Mouse (Mus musculus) liver, adult 2 months (tissue): Measurements from ENCODE around the gene Ube2l3. TPM values are rescaled to one million over a fixed set of nuclear protein-coding genes. Genes with fewer than 3 reads are reported as not detected.
A peak's percentile ranks its signal among the peaks of the same experiment; 100 is the strongest.

Source experiments
- DNase-seq: peaks from one replicate; pipeline ENCODE4 v3.0.0-alpha.2; 2011; ENCODE audit warnings: low read depth, low spot score; ENCODE audit errors: extremely low read depth
- H3K27ac ChIP-seq: fragments of 200-500 bp; replicated peaks from 2 replicates; pipeline ENCODE4 v1.5.1; 2012; ENCODE audit warnings: low read depth, mild to moderate bottlenecking, control low read depth, inconsistent platforms, low read length; ENCODE audit not compliant: insufficient read depth
- H3K27me3 ChIP-seq: fragments of 200-500 bp; 2 replicates; pipeline ENCODE4 v1.6.1; 2012; ENCODE audit warnings: mild to moderate bottlenecking, moderate library complexity, low read length, inconsistent platforms; ENCODE audit not compliant: control insufficient read depth, insufficient read depth
- H3K36me3 ChIP-seq: fragments of 200-500 bp; 2 replicates; pipeline ENCODE4 v1.6.1; 2012; ENCODE audit warnings: low read length, inconsistent platforms; ENCODE audit not compliant: control insufficient read depth, insufficient read depth
- H3K4me1 ChIP-seq: fragments of 200-500 bp; 2 replicates; pipeline ENCODE4 v1.6.1; 2011; ENCODE audit warnings: low read length; ENCODE audit not compliant: control insufficient read depth, insufficient read depth
- H3K4me3 ChIP-seq: fragments of 200-500 bp; 2 replicates; pipeline ENCODE4 v1.5.1; 2011; ENCODE audit warnings: low read depth, mild to moderate bottlenecking, control low read depth, low read length, moderate library complexity; ENCODE audit not compliant: insufficient read depth
- H3K79me2 ChIP-seq: fragments of 200-500 bp; 2 replicates; pipeline ENCODE4 v1.6.1; 2012; ENCODE audit warnings: inconsistent platforms, mild to moderate bottlenecking, low read length, moderate library complexity; ENCODE audit not compliant: control insufficient read depth, insufficient read depth
- H3K9ac ChIP-seq: fragments of 200-500 bp; 2 replicates; pipeline ENCODE4 v1.6.1; 2012; ENCODE audit warnings: low read depth, mild to moderate bottlenecking, control low read depth, inconsistent platforms, low read length
- CTCF ChIP-seq: fragments of 200-500 bp; IDR thresholded peaks from 2 replicates; pipeline ENCODE4 v1.5.1; 2011; ENCODE audit warnings: low read depth, low read length, control low read depth
- POLR2A ChIP-seq: fragments of 200-500 bp; IDR thresholded peaks from 2 replicates; pipeline ENCODE4 v1.6.1; 2011; ENCODE audit warnings: low read length, control low read depth; ENCODE audit not compliant: insufficient read depth; ENCODE audit errors: extremely low read depth
- WGBS: fragments of 180-500 bp; shearing (Covaris S2); methylation state at CpG from one replicate; pipeline ENCODE4 v1.1.7; 2018; 5-methylcytosine and 5-hydroxymethylcytosine counted together
- polyA plus RNA-seq: library from polyadenylated mRNA; depleted of rRNA; stranded (reverse); fragments of >200 nt; gene quantifications from 2 replicates; pipeline ENCODE4 v1.2.3, GENCODE M21; 2012
- total RNA-seq: library from RNA; depleted of rRNA; stranded (reverse); fragments of >200 nt; gene quantifications from 2 replicates; pipeline ENCODE4 v1.2.3, GENCODE M21; 2014

The Ube2l3 gene
- total and polyA plus RNA-seq, 2 experiments, result 33.8 to 45.7 TPM

DNA sequence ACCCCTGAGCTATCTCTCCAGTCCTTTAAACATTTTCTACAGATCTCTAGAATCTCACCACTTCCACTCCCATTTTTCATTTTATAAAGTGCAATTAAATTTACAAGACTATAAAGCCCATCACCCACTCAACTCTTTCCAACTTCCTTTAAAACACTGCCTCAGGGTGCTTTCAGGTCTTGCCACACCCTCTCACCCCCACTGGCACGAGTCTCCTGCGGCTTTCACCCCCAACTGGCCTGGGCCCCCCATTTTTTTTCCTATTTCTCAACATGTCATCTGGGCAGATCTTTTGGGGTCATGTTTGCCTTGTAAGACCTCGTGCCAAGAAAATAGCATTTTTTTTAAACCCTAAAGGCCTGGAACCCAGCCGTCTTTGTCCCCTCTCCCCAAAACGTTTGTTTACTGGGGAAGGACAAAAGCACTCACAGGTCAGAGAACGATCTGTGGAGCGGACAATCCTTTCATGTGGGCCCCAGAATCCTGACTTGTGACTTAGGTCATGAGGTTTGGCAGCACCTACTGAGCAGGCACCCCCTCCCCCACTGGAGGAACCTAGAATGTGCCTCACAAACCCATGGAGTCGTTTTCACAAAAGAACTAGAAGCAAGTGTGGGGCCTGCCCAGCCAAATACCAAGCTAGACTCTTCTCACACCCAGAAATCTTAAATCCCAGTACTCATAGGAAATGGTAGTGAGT, 14.6 kb upstream of the Ube2l3 start:
- 21% methylated on average over 8 of the region's 8 CpGs for WGBS
- Histone ChIP-seq H3K4me1 (no peaks in the 10 kb centered on the region), H3K27ac (no peak overlapping the region), H3K36me3 (no peaks in the 10 kb centered on the region), H3K79me2 (no peaks in the 10 kb centered on the region), H3K4me3 (no peak overlapping the region), H3K9ac (no peak overlapping the region), H3K27me3 (no peaks in the 10 kb centered on the region)
- peak; percentile 53 for DNase-seq
- no peak for TF ChIP-seq CTCF
- no peak for TF ChIP-seq POLR2A

DNA sequence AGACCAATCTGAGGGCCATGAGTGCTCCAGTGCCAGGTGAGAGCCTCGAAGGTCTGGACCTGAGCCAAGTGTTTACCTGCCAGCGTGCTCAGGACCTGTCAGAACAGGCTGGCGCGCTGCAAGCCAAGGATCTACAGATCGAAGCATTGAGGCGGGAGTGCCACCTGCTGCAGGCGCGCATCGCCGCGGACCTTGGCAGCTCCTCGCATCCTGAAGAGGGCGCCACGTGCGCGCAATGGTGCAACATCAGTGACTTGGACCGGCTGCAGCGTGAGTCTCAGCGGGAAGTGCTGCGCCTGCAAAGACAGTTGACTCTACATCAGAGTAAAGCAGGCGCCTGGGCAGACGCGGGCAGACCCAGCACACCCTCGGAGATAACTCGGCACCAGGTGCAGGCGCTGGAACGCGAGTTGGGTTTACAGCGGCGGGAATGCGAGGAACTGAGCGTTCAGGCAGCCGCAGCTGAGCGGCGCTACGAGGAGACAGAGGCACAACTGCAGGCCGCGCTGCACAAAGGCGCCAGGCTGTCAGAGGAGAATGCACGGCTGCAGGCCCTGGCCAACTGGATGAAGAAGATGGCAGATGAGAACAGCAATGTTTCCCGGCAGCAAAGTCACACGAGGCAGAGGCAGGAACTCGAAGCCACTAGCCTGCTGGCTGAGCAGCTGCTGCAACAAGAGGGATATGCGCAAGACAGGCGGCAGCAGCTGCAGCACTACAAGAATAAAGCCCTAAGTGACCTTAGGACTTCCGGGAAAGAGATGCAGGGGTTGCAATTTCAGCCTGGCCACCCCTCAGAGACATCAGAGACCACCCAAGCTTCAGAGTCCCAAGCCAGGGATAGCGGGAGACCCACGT, 7.8 kb upstream of the Ube2l3 start:
- H3K36me3 ChIP-seq, result no peaks in the 10 kb centered on the region
- H3K27me3 ChIP-seq, result peaks cover 4% of the 10 kb centered on the region; the same call in 1 of the 2 replicates

DNA sequence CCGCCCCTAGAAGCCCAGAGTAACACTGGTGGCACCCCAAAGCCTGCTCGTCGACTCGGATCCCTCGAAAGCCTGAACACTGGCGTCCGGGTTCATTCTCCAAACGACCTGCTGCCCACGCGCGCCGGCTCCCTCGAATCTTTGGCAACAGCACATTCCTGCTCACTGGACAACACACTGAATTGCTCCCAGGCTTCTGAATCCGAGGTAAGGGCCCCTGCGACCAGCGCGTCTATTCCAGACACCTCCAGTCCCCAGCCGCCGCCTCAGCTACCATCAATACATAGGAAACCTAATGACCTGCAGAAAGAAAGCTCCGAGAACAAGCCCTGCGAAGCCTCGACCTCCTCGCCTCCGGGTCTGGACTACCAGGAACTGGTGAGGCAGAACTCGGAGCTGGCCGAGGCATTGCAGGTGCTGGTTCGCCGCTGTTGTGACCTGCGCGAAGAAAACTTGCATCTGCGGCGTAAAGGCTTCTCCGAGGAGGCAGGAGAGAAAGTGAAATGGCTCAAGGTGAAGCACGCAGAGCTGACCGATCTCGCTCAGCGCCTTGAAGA, 7.0 kb upstream of the Ube2l3 start:
- Histone ChIP-seq H3K27me3 (peaks cover 4% of the 10 kb centered on the region; the same call in 1 of the 2 replicates), H3K36me3 (no peaks in the 10 kb centered on the region), H3K4me3 (peak overlapping the region; percentile 61), H3K27ac (no peak overlapping the region), H3K79me2 (no peaks in the 10 kb centered on the region), H3K9ac (no peak overlapping the region), H3K4me1 (peaks cover 2% of the 10 kb centered on the region)
- no peak for TF ChIP-seq POLR2A
- TF ChIP-seq CTCF, result no peak; the same call in 1 of the 2 replicates
- DNase-seq, result peak; percentile 24
- under 1% methylated on average over 37 of the region's 37 CpGs for WGBS

More for the DNA sequence above, 7.8 kb upstream of the Ube2l3 start:
- TF ChIP-seq CTCF, result peak; percentile 97
- TF ChIP-seq POLR2A, result no peak
- Histone ChIP-seq H3K4me1 (peaks cover 2% of the 10 kb centered on the region), H3K79me2 (no peaks in the 10 kb centered on the region), H3K4me3 (peak overlapping the region; percentile 61; the same call in 1 of the 2 replicates), H3K27ac (no peak overlapping the region), H3K9ac (no peak overlapping the region)
- 12% methylated on average over 48 of the region's 48 CpGs for WGBS
- peak; percentile 68 for DNase-seq

DNA sequence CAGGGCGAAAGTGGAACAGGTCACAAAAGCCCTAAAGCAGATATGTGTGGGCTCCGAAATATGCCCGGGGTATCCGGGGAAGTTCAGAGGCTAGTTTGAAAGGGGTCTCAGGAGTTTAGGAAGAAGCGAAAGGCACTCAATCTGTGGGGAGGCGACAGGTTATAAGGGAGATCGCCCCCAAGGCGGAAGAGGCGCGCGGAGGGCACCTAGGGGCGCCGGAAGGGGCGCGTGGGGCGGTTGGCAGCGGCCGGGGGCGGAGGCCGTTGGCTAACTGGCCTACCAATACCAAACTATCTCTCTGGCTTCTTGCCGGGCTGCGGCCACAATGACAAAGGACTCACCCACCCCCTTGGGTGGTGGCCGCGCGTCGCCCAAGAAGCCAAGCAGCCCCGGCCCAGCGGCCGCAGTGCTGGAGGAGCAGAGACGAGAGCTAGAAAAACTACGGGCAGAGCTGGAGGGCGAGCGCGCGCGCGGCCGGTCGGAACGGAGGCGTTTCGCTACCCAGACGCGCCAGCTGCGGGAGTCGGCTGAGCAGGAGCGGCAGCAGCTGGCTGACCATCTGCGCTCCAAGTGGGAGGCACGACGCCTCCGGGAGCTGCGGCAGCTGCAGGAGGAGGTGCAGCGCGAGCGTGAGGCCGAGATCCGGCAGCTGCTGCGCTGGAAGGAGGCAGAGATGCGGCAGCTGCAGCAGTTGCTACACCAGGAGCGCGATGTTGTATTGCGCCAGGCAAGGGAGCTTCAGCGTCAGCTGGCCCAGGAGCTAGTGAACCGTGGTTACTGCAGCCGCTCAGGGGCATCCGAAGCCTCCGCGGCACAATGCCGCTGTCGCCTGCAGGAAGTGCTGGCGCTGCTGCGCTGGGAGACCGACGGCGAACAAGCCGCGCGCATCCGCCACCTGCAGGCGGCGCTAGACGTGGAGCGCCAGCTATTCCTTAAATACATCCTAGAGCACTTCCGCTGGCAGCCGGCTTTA, 6.2 kb upstream of the Ube2l3 start, which contains the start of gene Rimbp3:
Gene Rimbp3 (plus strand): TSS at position 215 of the 973 bp plus-strand sequence.
- no peak for TF ChIP-seq POLR2A
- peak; percentile 92 for TF ChIP-seq CTCF
- Histone ChIP-seq H3K4me3 (peak within 1 kb of the TSS; percentile 61), H3K79me2 (no peaks in the 10 kb centered on the region), H3K9ac (peak within 1 kb of the TSS; percentile 54), H3K36me3 (no peaks in the 10 kb centered on the region), H3K4me1 (peaks cover 2% of the 10 kb centered on the region), H3K27ac (no peak within 1 kb of the TSS), H3K27me3 (peaks cover 4% of the 10 kb centered on the region; the same call in 1 of the 2 replicates)
- peak; percentile 62 for DNase-seq
- 2% methylated on average over 85 of the region's 85 CpGs for WGBS

DNA sequence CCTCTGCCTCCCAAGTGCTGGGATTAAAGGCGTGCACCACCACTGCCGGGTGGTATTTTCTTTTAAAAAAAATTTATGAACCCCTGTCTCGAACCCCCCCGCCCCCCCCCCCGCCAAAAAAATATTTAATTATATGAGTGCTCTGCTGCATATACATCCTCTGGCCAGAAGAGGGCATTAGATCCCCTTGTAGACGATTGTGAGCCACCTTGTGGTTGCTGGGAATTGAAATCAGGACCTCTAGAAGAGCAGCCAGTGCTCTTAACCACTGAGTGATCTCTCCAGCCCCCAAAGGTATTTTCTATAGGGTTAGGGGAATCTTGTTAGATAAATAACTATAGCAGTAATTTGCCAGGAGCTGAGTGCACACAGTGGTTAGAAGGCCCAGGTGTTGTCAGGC, 2.5 kb upstream of the Ube2l3 start:
- no peak overlapping the region for H3K9ac ChIP-seq
- no peak overlapping the region for H3K4me3 ChIP-seq
- no peak for TF ChIP-seq POLR2A
- peak; percentile 47 for TF ChIP-seq CTCF
- DNase-seq, result peak; percentile 54
- peaks cover 1% of the 10 kb centered on the region for H3K4me1 ChIP-seq
- no peaks in the 10 kb centered on the region for H3K36me3 ChIP-seq
- 4% methylated on average over 6 of the region's 6 CpGs for WGBS
- peaks cover 4% of the 10 kb centered on the region; the same call in 1 of the 2 replicates for H3K27me3 ChIP-seq
- H3K79me2 ChIP-seq, result peaks cover 13% of the 10 kb centered on the region; the same call in 1 of the 2 replicates
- H3K27ac ChIP-seq, result no peak overlapping the region
